Mouse (Mus musculus): ENCODE results near the gene Fndc3a. TPM values are rescaled to one million over a fixed set of nuclear protein-coding genes. Genes with fewer than 3 reads are reported as not detected.
A peak's percentile ranks its signal among the peaks of the same experiment; 100 is the strongest.

Gene Fndc3a
- 38.0 and 43.4 TPM in 2 replicates for polyA plus RNA-seq (2016; fragmentation: Nextera tagmentation; extraction: Ambion mirVana)

GRCm38 (mm10) chr14:72709710-72710340, at the start of gene Fndc3a:
Fndc3a (minus strand) TSS chr14:72710003.
- WGBS = under 1% methylated on average over 81 of the region's 82 CpGs

DNA sequence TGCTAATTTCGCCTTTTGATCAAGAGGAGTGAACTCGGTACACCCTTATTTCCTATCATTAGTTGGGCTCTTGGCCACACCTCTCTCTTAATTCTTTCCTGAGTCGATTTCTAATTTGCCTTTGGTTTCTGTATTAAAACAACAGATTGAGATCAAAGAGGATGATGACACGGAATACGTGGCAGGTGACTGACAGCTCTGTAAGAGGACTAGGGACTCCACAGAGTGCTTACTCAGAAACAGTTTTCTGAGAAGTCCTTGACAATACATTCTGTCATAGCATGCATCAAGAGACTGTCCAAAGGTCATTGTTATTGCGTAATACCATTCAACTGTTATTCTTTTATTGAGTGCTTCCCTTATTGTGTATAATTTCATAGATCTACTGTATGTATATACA, 43.1 kb upstream of the Fndc3a start:
- H3K27me3 ChIP-seq (ENCODE audit: low read depth, poor library complexity, severe bottlenecking) = no peaks in the 10 kb centered on the region
- no peaks in the 10 kb centered on the region for H3K36me3 ChIP-seq
- DNase-seq (ENCODE audit: low spot score) = no peak
- H3K4me3 ChIP-seq = no peak overlapping the region
- no peaks in the 10 kb centered on the region for H3K4me1 ChIP-seq
- H3K27ac ChIP-seq (replicated peaks) = no peak overlapping the region
- H3K9me3 ChIP-seq (replicated peaks) = no peaks in the 10 kb centered on the region
- 88% methylated on average over 6 of the region's 6 CpGs for WGBS

More at GRCm38 (mm10) chr14:72709710-72710340, at the start of gene Fndc3a:
- Histone ChIP-seq H3K27me3 (ENCODE audit: low read depth, poor library complexity, severe bottlenecking) (peaks cover 22% of the 10 kb centered on the region), H3K4me3 (peak within 1 kb of the TSS; percentile 87), H3K4me1 (peaks cover 15% of the 10 kb centered on the region), H3K36me3 (no peaks in the 10 kb centered on the region), H3K27ac (replicated peaks) (peak within 1 kb of the TSS; percentile 96), H3K9me3 (replicated peaks) (no peaks in the 10 kb centered on the region)
- peak; percentile 87 for DNase-seq (ENCODE audit: low spot score)

DNA sequence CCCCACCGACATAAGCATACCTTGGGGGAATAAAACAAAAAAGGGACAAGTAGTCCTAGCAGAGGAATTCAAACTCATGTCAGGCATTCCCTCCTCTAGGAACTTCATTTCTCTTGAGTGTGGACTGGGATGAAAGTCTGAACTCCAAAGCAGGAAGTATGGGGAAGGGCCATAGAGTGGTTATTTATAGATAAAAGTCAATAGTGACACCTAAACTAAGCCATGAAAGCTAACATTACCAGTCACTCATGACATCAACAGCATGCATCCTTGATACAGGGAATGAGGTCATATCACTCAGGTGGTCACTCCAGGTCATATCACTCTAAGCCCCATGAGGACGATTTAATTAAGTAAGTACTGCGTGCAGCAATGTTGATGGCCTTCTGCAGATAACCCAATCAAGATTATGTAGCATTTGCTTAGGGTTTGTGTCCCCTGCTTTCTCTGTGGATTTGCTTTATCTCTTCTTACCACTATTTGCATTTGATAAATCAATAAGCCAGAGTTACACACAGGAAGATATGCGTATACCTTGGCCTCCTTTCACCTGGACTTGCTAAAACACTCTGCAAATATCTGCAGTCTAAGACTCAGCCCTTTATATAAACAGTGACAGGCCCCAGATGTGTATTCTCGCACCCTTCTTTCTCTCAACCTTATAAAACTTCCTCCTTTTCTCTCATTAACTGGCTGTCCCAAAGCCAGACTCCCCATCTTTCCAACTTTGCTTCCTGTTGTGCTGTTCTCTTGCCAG, 40.8 kb upstream of the Fndc3a start:
- no peak for DNase-seq (ENCODE audit: low spot score)
- no peaks in the 10 kb centered on the region for H3K27me3 ChIP-seq (ENCODE audit: low read depth, poor library complexity, severe bottlenecking)
- H3K4me1 ChIP-seq = no peaks in the 10 kb centered on the region
- H3K36me3 ChIP-seq = no peaks in the 10 kb centered on the region
- no peaks in the 10 kb centered on the region for H3K9me3 ChIP-seq (replicated peaks)
- WGBS = 91% methylated on average over 5 of the region's 5 CpGs
- H3K27ac ChIP-seq (replicated peaks) = no peak overlapping the region
- H3K4me3 ChIP-seq = no peak overlapping the region

GRCm38 (mm10) chr14:72748331-72748730, 38.5 kb upstream of the Fndc3a start:
- Histone ChIP-seq H3K9me3 (replicated peaks) (no peaks in the 10 kb centered on the region), H3K27ac (replicated peaks) (no peak overlapping the region), H3K27me3 (ENCODE audit: low read depth, poor library complexity, severe bottlenecking) (no peaks in the 10 kb centered on the region), H3K4me1 (no peaks in the 10 kb centered on the region), H3K4me3 (no peak overlapping the region), H3K36me3 (no peaks in the 10 kb centered on the region)
- DNase-seq (ENCODE audit: low spot score) = no peak
- 92% methylated on average over 5 of the region's 5 CpGs for WGBS

GRCm38 (mm10) chr14:72741667-72742066, 31.9 kb upstream of the Fndc3a start:
- no peaks in the 10 kb centered on the region for H3K4me1 ChIP-seq
- no peak overlapping the region for H3K27ac ChIP-seq (replicated peaks)
- 92% methylated on average over 3 of the region's 3 CpGs for WGBS
- no peaks in the 10 kb centered on the region for H3K36me3 ChIP-seq
- H3K9me3 ChIP-seq (replicated peaks) = no peaks in the 10 kb centered on the region
- no peak overlapping the region for H3K4me3 ChIP-seq
- H3K27me3 ChIP-seq (ENCODE audit: low read depth, poor library complexity, severe bottlenecking) = no peaks in the 10 kb centered on the region
- no peak for DNase-seq (ENCODE audit: low spot score)

- no peaks in the 10 kb centered on the region for H3K4me1 ChIP-seq
- no peaks in the 10 kb centered on the region for H3K36me3 ChIP-seq
- H3K27ac ChIP-seq (replicated peaks) = no peak overlapping the region
- H3K9me3 ChIP-seq (replicated peaks) = no peaks in the 10 kb centered on the region
- no peaks in the 10 kb centered on the region for H3K27me3 ChIP-seq (ENCODE audit: low read depth, poor library complexity, severe bottlenecking)
- WGBS = 84% methylated on average over 5 of the region's 5 CpGs
- H3K4me3 ChIP-seq = no peak overlapping the region
- no peak for DNase-seq (ENCODE audit: low spot score)
These were observed 30.5 kb upstream of the Fndc3a start for GRCm38 (mm10) chr14:72740336-72740735.

- H3K27ac ChIP-seq (replicated peaks) = no peak overlapping the region
- H3K4me3 ChIP-seq = no peak overlapping the region
- DNase-seq (ENCODE audit: low spot score) = no peak
- 86% methylated on average over 8 of the region's 8 CpGs for WGBS
- H3K27me3 ChIP-seq (ENCODE audit: low read depth, poor library complexity, severe bottlenecking) = no peaks in the 10 kb centered on the region
- H3K4me1 ChIP-seq = no peaks in the 10 kb centered on the region
- no peaks in the 10 kb centered on the region for H3K36me3 ChIP-seq
- H3K9me3 ChIP-seq (replicated peaks) = no peaks in the 10 kb centered on the region
These were observed 29.8 kb upstream of the Fndc3a start for GRCm38 (mm10) chr14:72739484-72740208.

GRCm38 (mm10) chr14:72738776-72739175, 29.0 kb upstream of the Fndc3a start:
- no peaks in the 10 kb centered on the region for H3K27me3 ChIP-seq (ENCODE audit: low read depth, poor library complexity, severe bottlenecking)
- H3K27ac ChIP-seq (replicated peaks) = no peak overlapping the region
- no peak overlapping the region for H3K4me3 ChIP-seq
- 95% methylated on average over 4 of the region's 4 CpGs for WGBS
- no peak for DNase-seq (ENCODE audit: low spot score)
- H3K9me3 ChIP-seq (replicated peaks) = no peaks in the 10 kb centered on the region
- no peaks in the 10 kb centered on the region for H3K4me1 ChIP-seq
- no peaks in the 10 kb centered on the region for H3K36me3 ChIP-seq

GRCm38 (mm10) chr14:72738217-72738616, 28.4 kb upstream of the Fndc3a start:
- no peaks in the 10 kb centered on the region for H3K27me3 ChIP-seq (ENCODE audit: low read depth, poor library complexity, severe bottlenecking)
- 89% methylated on average over 4 of the region's 4 CpGs for WGBS

GRCm38 (mm10) chr14:72725865-72726264, 16.1 kb upstream of the Fndc3a start:
- Histone ChIP-seq H3K4me3 (no peak overlapping the region), H3K36me3 (no peaks in the 10 kb centered on the region), H3K27me3 (ENCODE audit: low read depth, poor library complexity, severe bottlenecking) (no peaks in the 10 kb centered on the region), H3K9me3 (replicated peaks) (no peaks in the 10 kb centered on the region), H3K4me1 (no peaks in the 10 kb centered on the region), H3K27ac (replicated peaks) (no peak overlapping the region)
- no peak for DNase-seq (ENCODE audit: low spot score)
- WGBS = 67% methylated on average over 3 of the region's 3 CpGs

More at GRCm38 (mm10) chr14:72738217-72738616, 28.4 kb upstream of the Fndc3a start:
- Histone ChIP-seq H3K4me1 (no peaks in the 10 kb centered on the region), H3K9me3 (replicated peaks) (no peaks in the 10 kb centered on the region), H3K36me3 (no peaks in the 10 kb centered on the region), H3K4me3 (no peak overlapping the region), H3K27ac (replicated peaks) (no peak overlapping the region)
- DNase-seq (ENCODE audit: low spot score) = no peak

- Histone ChIP-seq H3K27me3 (ENCODE audit: low read depth, poor library complexity, severe bottlenecking) (no peaks in the 10 kb centered on the region), H3K9me3 (replicated peaks) (no peaks in the 10 kb centered on the region), H3K27ac (replicated peaks) (no peak overlapping the region), H3K4me1 (no peaks in the 10 kb centered on the region), H3K36me3 (no peaks in the 10 kb centered on the region), H3K4me3 (no peak overlapping the region)
- 81% methylated on average over 3 of the region's 3 CpGs for WGBS
- DNase-seq (ENCODE audit: low spot score) = no peak
These were observed 12.7 kb upstream of the Fndc3a start for GRCm38 (mm10) chr14:72722274-72723053.

GRCm38 (mm10) chr14:72716175-72716574, 6.4 kb upstream of the Fndc3a start:
- no peak overlapping the region for H3K27ac ChIP-seq (replicated peaks)
- DNase-seq (ENCODE audit: low spot score) = no peak
- H3K36me3 ChIP-seq = no peaks in the 10 kb centered on the region
- peaks cover 18% of the 10 kb centered on the region for H3K27me3 ChIP-seq (ENCODE audit: low read depth, poor library complexity, severe bottlenecking)
- H3K9me3 ChIP-seq (replicated peaks) = no peaks in the 10 kb centered on the region
- H3K4me1 ChIP-seq = no peaks in the 10 kb centered on the region
- no peak overlapping the region for H3K4me3 ChIP-seq
- WGBS = 93% methylated on average over 4 of the region's 4 CpGs
